Mouse (Mus musculus) hindbrain, embryonic 16.5 days (tissue): ENCODE results near the gene Keap1. TPM values are rescaled to one million over a fixed set of nuclear protein-coding genes. Genes with fewer than 3 reads are reported as not detected.

Experiments used
- ATAC-seq: fragments of 200-750 bp; cut with Nextera tagmentation; 2 replicates; pipeline ENCODE4 v1.8.0; 2017; ENCODE audit warnings: moderate TSS enrichment, moderate library complexity
- H3K27ac ChIP-seq: fragments of 300-500 bp; sonication (generic); 2 replicates; pipeline ENCODE4 v1.5.1; 2014; ENCODE audit warnings: low read depth, mild to moderate bottlenecking, control low read depth, low read length, moderate library complexity
- H3K27me3 ChIP-seq: fragments of 300-500 bp; sonication (generic); replicated peaks from 2 replicates; pipeline ENCODE4 v1.6.1; 2014; ENCODE audit warnings: low read length; ENCODE audit not compliant: control insufficient read depth, insufficient read depth
- H3K36me3 ChIP-seq: fragments of 300-500 bp; sonication (generic); 2 replicates; pipeline ENCODE4 v1.6.1; 2014; ENCODE audit warnings: mild to moderate bottlenecking, low read length, moderate library complexity, mixed read lengths; ENCODE audit not compliant: control insufficient read depth, insufficient read depth
- H3K4me1 ChIP-seq: fragments of 300-500 bp; sonication (generic); 2 replicates; pipeline ENCODE4 v1.6.1; 2014; ENCODE audit warnings: low read depth, low read length; ENCODE audit not compliant: control insufficient read depth, insufficient read depth
- H3K4me2 ChIP-seq: fragments of 300-500 bp; sonication (generic); 2 replicates; pipeline ENCODE4 v1.6.1; 2014; ENCODE audit warnings: mild to moderate bottlenecking, low read length, control low read depth, moderate library complexity
- H3K4me3 ChIP-seq: fragments of 300-500 bp; sonication (generic); 2 replicates; pipeline ENCODE4 v1.5.1; 2014; ENCODE audit warnings: mild to moderate bottlenecking, low read length, control low read depth, moderate library complexity
- H3K9ac ChIP-seq: fragments of 300-500 bp; sonication (generic); 2 replicates; pipeline ENCODE4 v1.6.1; 2014; ENCODE audit warnings: low read depth, mild to moderate bottlenecking, control low read depth, low read length, moderate library complexity
- H3K9me3 ChIP-seq: fragments of 300-500 bp; sonication (generic); 2 replicates; pipeline ENCODE4 v1.6.1; 2014; ENCODE audit warnings: mild to moderate bottlenecking, low read length, moderate library complexity; ENCODE audit not compliant: control insufficient read depth
- WGBS: fragments of 180-500 bp; shearing (Covaris S2); extraction: QIAGEN DNeasy Blood & Tissue Kit; methylation state at CpG from one replicate; pipeline ENCODE4 v1.1.7; 2014; 5-methylcytosine and 5-hydroxymethylcytosine counted together
- polyA plus RNA-seq: library from polyadenylated mRNA; unstranded; fragments of >200 nt; fragmentation: Nextera tagmentation; extraction: Ambion mirVana; gene quantifications from 2 replicates; pipeline ENCODE4 v1.2.1, GENCODE M21; 2015

The Keap1 gene
- 71.5 and 72.0 TPM in 2 replicates for polyA plus RNA-seq

DNA sequence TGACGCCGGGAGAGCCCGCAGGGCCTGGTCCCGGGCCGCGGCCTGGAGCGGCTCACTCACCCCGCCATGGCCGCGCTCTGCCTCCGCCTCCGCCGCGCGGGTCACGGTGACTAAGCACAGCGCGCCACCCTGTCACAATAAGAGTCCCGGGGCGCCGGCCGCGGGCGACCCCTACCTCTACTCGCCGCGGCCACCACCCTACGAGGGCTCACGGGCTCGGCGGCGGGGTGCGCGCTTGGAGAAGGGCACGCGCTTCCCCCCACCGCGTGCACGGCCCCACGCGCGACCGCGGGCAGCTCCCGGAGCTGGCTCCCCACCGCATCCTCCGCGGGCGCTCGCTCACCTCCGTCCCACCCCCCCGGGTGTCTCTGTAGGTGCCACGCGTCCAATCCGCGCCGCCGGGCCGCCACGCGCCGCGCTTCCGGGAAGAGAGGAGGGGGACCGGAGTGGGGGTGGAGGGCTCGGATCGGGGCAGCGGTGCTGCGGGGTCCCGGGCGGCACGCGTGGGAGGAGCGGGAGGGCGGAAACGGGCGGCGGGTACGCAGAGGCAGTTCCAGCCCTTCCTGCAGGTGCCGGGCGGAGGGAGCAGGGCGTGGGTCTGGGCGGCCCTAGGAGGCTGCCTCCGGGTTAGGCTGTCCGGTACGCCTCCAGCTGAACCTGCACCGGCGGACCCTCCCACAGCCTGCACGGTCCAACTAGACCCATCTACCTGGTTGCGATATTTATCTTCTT lies at the start of gene Keap1:
Keap1 (minus strand) TSS at position 629 of the 732 bp plus-strand sequence.
- Histone ChIP-seq H3K27me3 (peaks cover 10% of the 10 kb centered on the region), H3K36me3 (peaks cover 9% of the 10 kb centered on the region), H3K27ac (peak within 1 kb of the TSS; percentile 87), H3K4me3 (peak within 1 kb of the TSS; percentile 80), H3K4me1 (peaks cover 20% of the 10 kb centered on the region), H3K4me2 (peak within 1 kb of the TSS; percentile 83), H3K9ac (peak within 1 kb of the TSS; percentile 98), H3K9me3 (no peaks in the 10 kb centered on the region; the same call in 1 of the 2 replicates)
- under 1% methylated on average over 67 of the region's 90 CpGs for WGBS
- peak; percentile 86 for ATAC-seq

DNA sequence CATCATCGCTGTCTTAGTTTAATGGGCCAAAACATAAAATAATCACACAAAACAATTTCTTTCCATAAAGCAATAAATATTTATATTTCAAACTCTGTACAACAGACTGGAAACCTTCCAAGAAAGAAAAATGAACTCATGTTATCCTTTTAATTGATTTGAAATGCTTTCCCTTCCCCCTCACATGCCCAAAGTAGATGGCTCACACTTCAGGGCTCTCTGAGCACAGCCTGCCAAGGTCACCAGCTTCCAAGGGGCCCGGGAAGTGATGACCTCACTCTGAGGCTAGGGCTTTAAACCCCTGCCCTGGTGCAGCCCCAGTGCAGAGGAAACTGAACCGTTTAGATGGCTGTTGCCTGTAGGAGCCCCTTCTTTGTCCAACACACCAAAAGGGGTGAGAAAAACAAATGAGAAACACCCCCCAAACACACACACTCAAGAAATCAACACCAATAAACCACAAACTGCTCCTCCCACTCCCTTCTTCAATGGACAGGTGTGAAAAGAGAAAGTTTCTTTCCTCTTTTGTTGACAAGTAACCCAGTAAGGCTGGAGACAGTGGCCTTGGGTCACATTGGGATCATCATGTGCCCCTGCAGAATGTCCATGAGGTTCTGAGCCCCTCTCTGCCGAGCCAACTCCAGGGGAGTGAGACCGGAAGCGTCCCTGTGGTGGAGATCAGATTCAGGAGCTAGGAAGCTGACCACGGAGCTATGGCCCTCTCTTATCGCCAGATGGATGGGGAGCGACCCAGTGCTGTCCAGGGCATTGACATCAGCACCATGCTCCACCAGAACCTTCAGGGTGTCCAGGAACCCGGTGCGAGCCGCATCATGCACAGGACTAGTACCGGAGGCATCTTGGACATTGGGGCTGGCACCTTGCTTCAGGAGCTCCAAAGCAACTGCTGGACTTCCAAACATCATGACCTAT lies 49.5 kb upstream of the Keap1 start:
- Histone ChIP-seq H3K4me3 (peak overlapping the region; percentile 82), H3K36me3 (peaks cover 9% of the 10 kb centered on the region; the same call in 1 of the 2 replicates), H3K27ac (peak overlapping the region; percentile 89), H3K27me3 (no peaks in the 10 kb centered on the region), H3K4me1 (peaks cover 30% of the 10 kb centered on the region), H3K4me2 (peak overlapping the region; percentile 92), H3K9ac (peak overlapping the region; percentile 79), H3K9me3 (no peaks in the 10 kb centered on the region)
- ATAC-seq = no peak
- 76% methylated on average over 13 of the region's 13 CpGs for WGBS

DNA sequence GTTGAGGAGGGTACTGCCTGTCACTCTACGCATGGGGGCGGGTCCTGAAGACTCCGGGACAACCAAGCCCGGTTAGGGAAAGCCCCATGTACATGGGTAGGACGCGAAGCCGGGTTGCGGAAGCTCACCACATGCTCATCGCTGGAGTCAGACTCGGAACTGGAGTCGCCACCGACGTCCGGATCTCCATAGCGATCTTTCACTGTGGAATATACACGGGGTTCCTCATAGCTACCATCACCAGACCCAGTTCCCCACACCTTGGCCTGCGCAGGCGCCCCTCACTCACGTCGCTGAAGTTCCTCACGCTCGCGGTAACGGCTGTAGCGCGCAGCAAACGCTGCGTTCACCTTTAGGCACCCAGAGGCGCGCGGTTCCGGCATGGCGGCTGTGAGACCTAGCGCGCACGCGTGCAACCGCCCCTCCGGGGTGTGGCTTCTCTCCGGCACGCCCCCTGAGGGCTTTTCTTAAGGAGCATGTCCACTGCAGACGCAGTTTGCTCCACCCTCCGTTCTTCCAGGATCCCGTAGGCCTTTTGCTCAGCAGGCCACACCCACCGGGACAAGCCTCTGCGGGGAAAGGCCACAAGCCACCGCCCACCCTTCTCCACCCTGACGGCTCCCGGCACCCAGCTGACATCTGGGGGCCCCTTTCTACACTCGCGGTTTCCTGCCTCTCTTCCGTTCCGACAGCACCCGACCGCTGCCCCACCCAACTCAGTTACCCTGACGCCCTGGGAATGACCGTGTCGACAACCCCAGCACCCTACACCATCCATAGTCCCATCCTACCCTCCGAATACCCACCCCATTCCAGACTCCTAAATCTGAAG lies 48.6 kb upstream of the Keap1 start, which contains the start of gene Kri1:
Kri1 (minus strand) TSS at position 399 of the 832 bp plus-strand sequence.
- peak within 1 kb of the TSS; percentile 89 for H3K27ac ChIP-seq
- H3K9ac ChIP-seq = peak within 1 kb of the TSS; percentile 79
- under 1% methylated on average over 59 of the region's 59 CpGs for WGBS
- peak within 1 kb of the TSS; percentile 82 for H3K4me3 ChIP-seq
- H3K4me1 ChIP-seq = peaks cover 30% of the 10 kb centered on the region
- ATAC-seq = peak; percentile 82
- no peaks in the 10 kb centered on the region for H3K27me3 ChIP-seq
- peak within 1 kb of the TSS; percentile 92 for H3K4me2 ChIP-seq
- H3K36me3 ChIP-seq = peaks cover 10% of the 10 kb centered on the region; the same call in 1 of the 2 replicates
- H3K9me3 ChIP-seq = no peaks in the 10 kb centered on the region

DNA sequence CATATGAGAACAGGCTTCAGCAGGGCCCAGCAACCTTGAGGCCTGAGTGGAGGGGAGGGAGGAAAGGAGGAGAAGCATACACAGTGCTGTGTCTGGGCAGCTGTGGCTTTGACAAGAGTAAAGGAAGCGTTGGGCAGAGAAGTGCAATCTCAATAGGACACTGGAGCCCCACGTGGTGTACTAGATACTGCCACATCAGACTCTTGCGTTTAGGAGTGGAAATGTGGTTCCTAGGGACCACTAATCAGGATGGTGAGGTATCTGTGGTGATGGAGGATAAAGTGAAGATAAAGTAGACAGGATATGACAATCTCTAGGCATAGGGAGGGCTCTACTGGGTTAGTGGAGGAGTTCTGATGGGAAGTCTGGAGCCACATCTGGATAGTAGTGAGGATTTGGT lies 47.6 kb upstream of the Keap1 start:
- ATAC-seq = no peak
- Histone ChIP-seq H3K27me3 (no peaks in the 10 kb centered on the region), H3K27ac (no peak overlapping the region), H3K4me1 (peaks cover 30% of the 10 kb centered on the region), H3K9me3 (no peaks in the 10 kb centered on the region), H3K36me3 (peaks cover 16% of the 10 kb centered on the region), H3K4me2 (peak overlapping the region; percentile 92), H3K9ac (peak overlapping the region; percentile 79), H3K4me3 (peak overlapping the region; percentile 82)
- 74% methylated on average over 3 of the region's 3 CpGs for WGBS

DNA sequence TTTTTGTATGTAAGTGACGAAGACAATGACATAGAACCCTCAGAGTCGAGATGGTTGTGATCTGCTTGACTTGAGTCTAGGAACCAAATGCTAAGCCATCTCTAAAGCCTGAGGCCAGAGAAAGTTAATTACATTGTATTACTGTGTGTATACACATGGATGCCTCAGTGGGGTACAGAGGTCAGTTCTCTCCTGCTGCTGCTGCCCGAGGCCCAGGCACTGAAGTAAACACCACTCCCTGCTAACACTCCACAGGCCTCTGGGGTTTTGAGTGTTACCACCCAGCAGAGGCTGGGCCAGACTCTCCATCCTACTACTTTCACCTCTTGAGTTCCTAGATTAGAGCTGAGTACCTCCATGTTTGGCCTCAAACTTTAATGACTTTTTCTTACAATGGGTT lies 44.8 kb upstream of the Keap1 start:
- Histone ChIP-seq H3K9ac (no peak overlapping the region), H3K36me3 (peaks cover 29% of the 10 kb centered on the region), H3K9me3 (no peaks in the 10 kb centered on the region), H3K4me1 (peaks cover 17% of the 10 kb centered on the region), H3K4me3 (no peak overlapping the region), H3K27me3 (no peaks in the 10 kb centered on the region), H3K27ac (no peak overlapping the region), H3K4me2 (no peak overlapping the region)
- ATAC-seq = no peak
- 86% methylated on average over 3 of the region's 3 CpGs for WGBS

DNA sequence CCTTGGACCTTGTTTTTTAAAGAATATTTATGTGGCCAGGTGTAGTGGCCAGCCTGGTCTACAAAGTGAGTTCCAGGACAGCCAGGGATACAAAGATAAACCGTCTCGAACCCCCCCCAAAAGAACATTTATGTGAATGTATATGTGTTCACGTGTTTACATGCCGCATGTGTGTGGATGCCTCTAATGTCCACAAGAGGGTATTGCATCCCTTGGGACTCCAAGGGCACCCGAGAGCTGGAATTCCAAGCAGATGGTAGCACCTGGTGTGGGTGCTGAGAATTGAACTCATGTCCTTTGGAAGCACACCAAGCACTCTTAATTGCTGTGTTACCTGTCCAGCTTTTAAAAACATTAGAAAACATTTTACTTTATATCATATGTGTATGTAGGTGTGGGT lies 44.4 kb upstream of the Keap1 start:
- no peak overlapping the region for H3K9ac ChIP-seq
- H3K27me3 ChIP-seq = no peaks in the 10 kb centered on the region
- WGBS = 94% methylated on average over 5 of the region's 5 CpGs
- no peak for ATAC-seq
- peaks cover 29% of the 10 kb centered on the region for H3K36me3 ChIP-seq
- peaks cover 14% of the 10 kb centered on the region for H3K4me1 ChIP-seq
- no peak overlapping the region for H3K4me3 ChIP-seq
- H3K4me2 ChIP-seq = no peak overlapping the region
- H3K27ac ChIP-seq = no peak overlapping the region
- no peaks in the 10 kb centered on the region for H3K9me3 ChIP-seq

DNA sequence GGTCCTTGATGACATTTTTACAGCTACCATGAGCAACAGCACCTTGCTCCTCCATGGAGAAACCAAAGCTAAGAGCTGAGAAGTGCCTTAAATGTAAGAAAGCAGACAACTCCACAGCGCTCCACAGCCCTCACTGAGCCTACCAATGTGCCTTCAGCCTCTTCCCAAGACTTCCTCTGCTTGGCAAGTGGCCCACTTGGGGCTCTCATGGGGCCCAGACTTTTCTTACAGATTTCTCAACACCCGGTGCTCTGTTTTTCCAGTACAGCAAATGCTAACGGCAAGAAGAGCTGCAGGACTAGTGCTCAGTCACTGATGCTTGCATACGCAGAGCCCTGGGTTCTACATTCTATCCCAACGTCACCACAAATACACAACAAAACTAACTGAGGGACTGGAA lies 38.6 kb upstream of the Keap1 start:
- Histone ChIP-seq H3K4me1 (no peaks in the 10 kb centered on the region), H3K9me3 (no peaks in the 10 kb centered on the region), H3K27ac (no peak overlapping the region), H3K4me2 (no peak overlapping the region), H3K4me3 (no peak overlapping the region), H3K9ac (no peak overlapping the region), H3K36me3 (peaks cover 47% of the 10 kb centered on the region), H3K27me3 (no peaks in the 10 kb centered on the region)
- WGBS = 93% methylated on average over 5 of the region's 5 CpGs
- ATAC-seq = no peak

DNA sequence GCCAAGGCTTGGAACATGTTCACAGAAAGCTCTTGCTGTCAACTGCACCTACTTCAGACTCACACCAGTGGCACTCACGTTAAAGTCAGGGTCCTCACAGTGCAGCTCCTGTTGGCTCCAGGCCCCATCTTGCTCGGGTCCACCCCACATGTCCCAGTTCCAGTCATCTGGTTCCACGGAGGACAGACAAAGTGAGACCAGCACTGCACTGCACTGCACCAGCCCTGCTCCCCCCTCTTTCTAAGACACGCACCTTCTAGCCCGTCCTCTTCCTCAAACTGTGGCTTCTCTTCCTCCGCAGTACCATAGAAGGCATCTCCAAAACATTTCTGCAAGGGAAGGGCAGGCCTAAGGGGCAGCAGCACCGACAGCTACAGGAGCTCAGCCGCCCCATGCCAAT lies 37.1 kb upstream of the Keap1 start:
- no peaks in the 10 kb centered on the region for H3K4me1 ChIP-seq
- H3K9ac ChIP-seq = no peak overlapping the region
- H3K27ac ChIP-seq = no peak overlapping the region
- no peak for ATAC-seq
- no peak overlapping the region for H3K4me3 ChIP-seq
- H3K27me3 ChIP-seq = no peaks in the 10 kb centered on the region
- no peak overlapping the region for H3K4me2 ChIP-seq
- peaks cover 53% of the 10 kb centered on the region for H3K36me3 ChIP-seq
- H3K9me3 ChIP-seq = no peaks in the 10 kb centered on the region
- WGBS = 94% methylated on average over 8 of the region's 8 CpGs
